9 mouse cellular contexts compared by ENCODE assay signal in genomic region chr2:52422871-52423610, GRCm38 (mm10). TPM values are rescaled to one million over a fixed set of nuclear protein-coding genes. Genes with fewer than 3 reads are reported as not detected.
A peak's percentile ranks its signal among the peaks of the same experiment; 100 is the strongest.
DNase-seq lines count a peak whose midpoint lies in the region; ATAC-seq and TF ChIP-seq lines count a peak whose summit lies in the region.
"Had no signal": no experiment of that assay in that cellular context is flagged by ENCODE, and none has a peak within 500 bp of the region (broad histone marks: within the 10 kb centered on the region; RNA-seq: fewer than 3 reads in every experiment).

No protein-coding gene starts in this region.

- TF ChIP-seq EP300 in ES-Bruce4 (IDR thresholded peaks at IDR 0.05; ENCODE audit: insufficient read depth, low read depth, low read length), result no peak

- ATAC-seq in heart, embryonic 14.5 days (ENCODE audit: insufficient number of reproducible peaks, insufficient read depth, low FRiP score, low read depth), result no peak
- no peak for ATAC-seq in hindbrain, embryonic 11.5 days (ENCODE audit: low FRiP score)
- ATAC-seq in inflammation-experienced regulatory T-cells, adult 6 months, result no peak

- peaks cover 15 to 49% of the 10 kb centered on the region in 2 experiments for H3K4me1 ChIP-seq in heart, embryonic 14.5 days (ENCODE audit: control insufficient read depth in 2 of 2, insufficient read depth in 2 of 2, low read length in 2 of 2)
- peaks cover 4% of the 10 kb centered on the region for H3K4me1 ChIP-seq in ES-Bruce4 (ENCODE audit: control insufficient read depth, insufficient read depth, low read length)
- H3K4me1 ChIP-seq in hindbrain, embryonic 11.5 days (replicated peaks; ENCODE audit: control insufficient read depth, insufficient read depth, low read length), result no peaks in the 10 kb centered on the region
- H3K4me1 ChIP-seq in midbrain, embryonic 10.5 days, result peaks cover 36% of the 10 kb centered on the region

- H3K27ac ChIP-seq in heart, embryonic 14.5 days (replicated peaks in 1 of 2; ENCODE audit: control insufficient read depth in 1 of 2, insufficient read depth in 1 of 2, low read depth in 2 of 2, low read length in 2 of 2), result peak overlapping the region in 1 of 2 experiments; percentile 90; a peak in 1 of 4 replicates
- no peak overlapping the region for H3K27ac ChIP-seq in ES-Bruce4 (ENCODE audit: insufficient read depth, low read length)
- no peak overlapping the region for H3K27ac ChIP-seq in hindbrain, embryonic 11.5 days (ENCODE audit: low read depth, low read length)
- no peak overlapping the region for H3K27ac ChIP-seq in midbrain, embryonic 10.5 days (replicated peaks)

- DNase-seq in heart, adult 11 months, result no peak
- no peak for DNase-seq in hindbrain, embryonic 11.5 days (ENCODE audit: low spot score)
- DNase-seq in midbrain, embryonic 10.5 days (ENCODE audit: low spot score), result no peak
- no peak for DNase-seq in cerebellum, adult 18-20 months
- no peak for DNase-seq in frontal cortex, adult 2 months (ENCODE audit: extremely low spot score in 1 of 2, low spot score in 1 of 2)
- DNase-seq: lung, postnatal 10 days had no signal

- peak overlapping the region; percentile 97 to 100; a peak in 3 of 4 replicates for H3K4me3 ChIP-seq in heart, embryonic 14.5 days (ENCODE audit: control insufficient read depth in 1 of 2, insufficient read depth in 1 of 2, low read depth in 1 of 2, low read length in 2 of 2)
- no peak overlapping the region for H3K4me3 ChIP-seq in ES-Bruce4 (ENCODE audit: low read depth, low read length)
- peak overlapping the region; percentile 68 for H3K4me3 ChIP-seq in hindbrain, embryonic 11.5 days (ENCODE audit: low read depth, low read length)
- H3K4me3 ChIP-seq in midbrain, embryonic 10.5 days, result peak overlapping the region; percentile 96

- no peak for TF ChIP-seq CTCF in ES-Bruce4 (IDR thresholded peaks at IDR 0.05; ENCODE audit: low read depth, low read length)

- TF ChIP-seq POLR2A in ES-Bruce4 (IDR thresholded peaks at IDR 0.05; ENCODE audit: insufficient read depth, low read length), result no peak

- WGBS in heart, embryonic 14.5 days, result 35% methylated on average over 8 of the region's 8 CpGs
- 65% methylated on average over 8 of the region's 8 CpGs for WGBS in hindbrain, embryonic 11.5 days
- 71% methylated on average over 8 of the region's 8 CpGs for WGBS in midbrain, embryonic 10.5 days

- no peaks in the 10 kb centered on the region for H3K9me3 ChIP-seq in heart, embryonic 14.5 days (ENCODE audit: control insufficient read depth, low read length)
- no peaks in the 10 kb centered on the region for H3K9me3 ChIP-seq in ES-Bruce4 (replicated peaks; ENCODE audit: control insufficient read depth, insufficient read depth, low read length, poor library complexity, severe bottlenecking)
- no peaks in the 10 kb centered on the region for H3K9me3 ChIP-seq in hindbrain, embryonic 11.5 days (ENCODE audit: control insufficient read depth, low read length)
- H3K9me3 ChIP-seq in midbrain, embryonic 10.5 days (replicated peaks), result peaks cover 12% of the 10 kb centered on the region; the same call in 1 of the 2 replicates

- H3K27me3 ChIP-seq in heart, embryonic 14.5 days (ENCODE audit: control insufficient read depth, insufficient read depth, low read length), result no peaks in the 10 kb centered on the region
- no peaks in the 10 kb centered on the region for H3K27me3 ChIP-seq in ES-Bruce4 (ENCODE audit: control insufficient read depth, insufficient read depth, low read length, poor library complexity, severe bottlenecking)
- H3K27me3 ChIP-seq in hindbrain, embryonic 11.5 days (ENCODE audit: control insufficient read depth, insufficient read depth, low read length), result no peaks in the 10 kb centered on the region
- no peaks in the 10 kb centered on the region for H3K27me3 ChIP-seq in midbrain, embryonic 10.5 days (ENCODE audit: low read depth, poor library complexity, severe bottlenecking)

- H3K36me3 ChIP-seq in heart, embryonic 14.5 days (ENCODE audit: control insufficient read depth, insufficient read depth, low read length), result no peaks in the 10 kb centered on the region
- no peaks in the 10 kb centered on the region for H3K36me3 ChIP-seq in ES-Bruce4 (ENCODE audit: control insufficient read depth, insufficient read depth, low read length, poor library complexity, severe bottlenecking)
- no peaks in the 10 kb centered on the region for H3K36me3 ChIP-seq in hindbrain, embryonic 11.5 days (ENCODE audit: control insufficient read depth, insufficient read depth, low read length)
- peaks cover 16% of the 10 kb centered on the region for H3K36me3 ChIP-seq in midbrain, embryonic 10.5 days

- peak overlapping the region; percentile 98 for H3K9ac ChIP-seq in heart, embryonic 14.5 days (ENCODE audit: low read length)
- H3K9ac ChIP-seq in ES-Bruce4 (ENCODE audit: low read depth, poor library complexity, severe bottlenecking), result peak overlapping the region; percentile 95
- H3K9ac ChIP-seq in hindbrain, embryonic 11.5 days (ENCODE audit: low read depth, low read length), result no peak overlapping the region

- H3K4me2 ChIP-seq in heart, embryonic 14.5 days (ENCODE audit: low read length), result peak overlapping the region; percentile 67
- H3K4me2 ChIP-seq in hindbrain, embryonic 11.5 days (replicated peaks; ENCODE audit: low read depth, low read length), result peak overlapping the region; percentile 52

RNA-seq across cellular contexts. Expression of gene Arl5a, which starts 1.7 kb away (rescaled TPM):
- 86.0 and 89.2 TPM in 2 replicates for polyA plus RNA-seq in heart, embryonic 14.5 days (2014; fragmentation: Nextera tagmentation; extraction: Ambion mirVana)
- 48.4 and 53.1 TPM in 2 replicates for polyA plus RNA-seq in ES-Bruce4 (2011; ENCODE audit: insufficient read depth, insufficient read length, low read depth, missing spikeins)
- polyA plus RNA-seq in hindbrain, embryonic 11.5 days (2014; fragmentation: Nextera tagmentation; extraction: Ambion mirVana), result 61.1 and 78.3 TPM in 2 replicates
- polyA plus RNA-seq in midbrain, embryonic 10.5 days (2016; fragmentation: Nextera tagmentation; extraction: Ambion mirVana), result 47.9 and 48.4 TPM in 2 replicates
- 10 to 100 TPM; 14.4 to 24.2 (median 19.3) TPM for polyA plus RNA-seq in inflammation-experienced regulatory T-cells, adult 6 months (2017; shearing (Covaris generic))
- 45.1 and 46.0 TPM in 2 replicates for polyA plus RNA-seq in frontal cortex, adult 2 months (2012; rRNA removed)

RNA-seq across cellular contexts. Expression of gene Neb, which starts 44.8 kb away (rescaled TPM):
- 2.2 and 2.5 TPM in 2 replicates for polyA plus RNA-seq in heart, embryonic 14.5 days (2014; fragmentation: Nextera tagmentation; extraction: Ambion mirVana)
- 1.5 TPM in 2 replicates for polyA plus RNA-seq in ES-Bruce4 (2011; ENCODE audit: insufficient read depth, insufficient read length, low read depth, missing spikeins)
- polyA plus RNA-seq in hindbrain, embryonic 11.5 days (2014; fragmentation: Nextera tagmentation; extraction: Ambion mirVana), result 3.7 and 4.2 TPM in 2 replicates
- 0.06 and 0.16 TPM in 2 replicates for polyA plus RNA-seq in midbrain, embryonic 10.5 days (2016; fragmentation: Nextera tagmentation; extraction: Ambion mirVana)
- 10 to 100 TPM; 12.6 to 22.0 (median 14.4) TPM for polyA plus RNA-seq in inflammation-experienced regulatory T-cells, adult 6 months (2017; shearing (Covaris generic))
- polyA plus RNA-seq in frontal cortex, adult 2 months (2012; rRNA removed), result 3.1 and 4.1 TPM in 2 replicates
